Mouse (Mus musculus) liver, adult 10 weeks (tissue): ENCODE results near the gene Gm43638. TPM values are rescaled to one million over a fixed set of nuclear protein-coding genes. Genes with fewer than 3 reads are reported as not detected.

Experiments used
- polyA plus RNA-seq: library from polyadenylated mRNA; stranded (reverse); fragments of 350-450 nt; fragmentation: Illumina TruSeq; extraction: RNeasy Lipid Tissue Mini Kit (QIAGEN cat#74804); gene quantifications from one replicate; pipeline ENCODE4 v1.2.3, GENCODE M21; 2014; ENCODE audit warnings: low read depth, low replicate concordance

The Gm43638 gene
- polyA plus RNA-seq = not detected

GRCm38 (mm10) chr5:87486706-87487105 lies at the start of gene Gm43638:
Gene Gm43638, minus strand, starts transcription at chr5:87486806.

GRCm38 (mm10) chr5:87490771-87491170 lies 4.2 kb upstream of the Gm43638 start, which contains the start of gene Ugt2a1:
Gene Ugt2a1, minus strand, starts transcription at chr5:87490871.

GRCm38 (mm10) chr5:87482160-87482559 lies 4.4 kb downstream of the Gm43638 start, which contains the start of gene Ugt2a2:
Gene Ugt2a2, minus strand, starts transcription at chr5:87482260.

DNA sequence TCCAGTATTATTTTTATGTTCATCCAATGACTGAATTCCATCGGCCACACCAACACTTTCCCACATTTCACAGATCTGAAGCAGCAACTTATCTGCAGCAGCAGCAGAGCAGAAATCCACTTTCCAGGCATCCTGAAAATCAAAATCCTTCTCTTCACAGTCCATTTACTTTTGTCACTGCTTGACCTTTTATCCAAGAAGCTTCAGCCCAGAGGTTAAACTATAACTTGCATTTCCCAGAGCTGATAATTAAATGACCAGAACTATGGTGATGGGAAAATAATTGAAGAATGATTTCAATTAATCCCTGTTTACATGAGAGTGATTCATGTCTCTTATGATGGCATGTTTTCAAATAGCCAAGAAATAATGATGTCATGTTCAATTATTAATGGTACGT lies 62.6 kb downstream of the Gm43638 start, which contains the start of gene Ugt2b38:
TSS of gene Ugt2b38 (minus strand) at position 163 of the 400 bp plus-strand sequence.

Other genes starting within 250 kb of the Gm43638 start
- 30.0 TPM for gene Ugt2b37, start 232.0 kb downstream of the Gm43638 start, polyA plus RNA-seq
- gene Ugt2a3, start 149.6 kb downstream of the Gm43638 start, polyA plus RNA-seq = 614 TPM
- 4.3 TPM for gene Ugt2b38, start 62.6 kb downstream of the Gm43638 start, polyA plus RNA-seq
- gene Ugt2a2, start 4.5 kb downstream of the Gm43638 start, polyA plus RNA-seq = not detected
- gene Ugt2a1, start 4.1 kb upstream of the Gm43638 start, polyA plus RNA-seq = not detected
- gene Sult1b1, start 51.4 kb upstream of the Gm43638 start, polyA plus RNA-seq = 180 TPM
- gene Sult1d1, start 82.2 kb upstream of the Gm43638 start, polyA plus RNA-seq = 893 TPM
- gene Sult1e1, start 104.8 kb upstream of the Gm43638 start, polyA plus RNA-seq = 4.5 TPM
- not detected for gene Csn1s1, start 179.4 kb upstream of the Gm43638 start, polyA plus RNA-seq
- not detected for gene Csn2, start 212.8 kb upstream of the Gm43638 start, polyA plus RNA-seq